Mouse (Mus musculus) embryo, embryonic 11.5 days (tissue): ENCODE data around the gene Lmtk3.

Experiments
- DNase-seq: peaks from one replicate; pipeline ENCODE4 v3.0.0-alpha.2; 2012; ENCODE audit warnings: low read depth, low spot score

Gene Lmtk3

GRCm38 (mm10) chr7:45784524-45785372 is 1.2 kb downstream of the Lmtk3 start, which contains the start of gene Sult2b1:
Sult2b1 (minus strand) TSS chr7:45784669.
- peak; percentile 84 for DNase-seq

- peak; percentile 40 for DNase-seq
Measured at GRCm38 (mm10) chr7:45785388-45786135, 2.0 kb downstream of the Lmtk3 start.

GRCm38 (mm10) chr7:45786136-45786578 is 2.6 kb downstream of the Lmtk3 start:
- peak; percentile 65 for DNase-seq

- DNase-seq, result peak; percentile 55
Measured at GRCm38 (mm10) chr7:45786661-45787413, 3.3 kb downstream of the Lmtk3 start.

GRCm38 (mm10) chr7:45787642-45788041 is 4.1 kb downstream of the Lmtk3 start:
- no peak for DNase-seq

- no peak for DNase-seq
Measured at GRCm38 (mm10) chr7:45790721-45791120, 7.2 kb downstream of the Lmtk3 start.

- no peak for DNase-seq
Measured at GRCm38 (mm10) chr7:45791756-45792490, 8.4 kb downstream of the Lmtk3 start.

GRCm38 (mm10) chr7:45793240-45793639 is 9.7 kb downstream of the Lmtk3 start:
- no peak for DNase-seq

GRCm38 (mm10) chr7:45793969-45794585 is 10.5 kb downstream of the Lmtk3 start:
- no peak for DNase-seq

GRCm38 (mm10) chr7:45794971-45795370 is 11.4 kb downstream of the Lmtk3 start:
- no peak for DNase-seq

- no peak for DNase-seq
Measured at GRCm38 (mm10) chr7:45796950-45797349, 13.4 kb downstream of the Lmtk3 start.

- DNase-seq, result no peak
Measured at GRCm38 (mm10) chr7:45797661-45798510, 14.3 kb downstream of the Lmtk3 start.

GRCm38 (mm10) chr7:45798511-45798836 is 14.9 kb downstream of the Lmtk3 start:
- DNase-seq, result no peak

GRCm38 (mm10) chr7:45798931-45799330 is 15.4 kb downstream of the Lmtk3 start:
- no peak for DNase-seq

- DNase-seq, result no peak
Measured at GRCm38 (mm10) chr7:45800001-45800400, 16.5 kb downstream of the Lmtk3 start.

GRCm38 (mm10) chr7:45800546-45801204 is 17.1 kb downstream of the Lmtk3 start:
- peak; percentile 44 for DNase-seq

GRCm38 (mm10) chr7:45801348-45801747 is 17.8 kb downstream of the Lmtk3 start:
- DNase-seq, result peak; percentile 89

- DNase-seq, result no peak
Measured at GRCm38 (mm10) chr7:45802551-45802950, 19.0 kb downstream of the Lmtk3 start.

- DNase-seq, result no peak
Measured at GRCm38 (mm10) chr7:45805941-45806340, 22.4 kb downstream of the Lmtk3 start.
